Mouse (Mus musculus): ENCODE results near the gene Neurod2. TPM values are rescaled to one million over a fixed set of nuclear protein-coding genes. Genes with fewer than 3 reads are reported as not detected.

Neurod2 gene
- polyA plus RNA-seq, 1 experiment, result not detected

DNA sequence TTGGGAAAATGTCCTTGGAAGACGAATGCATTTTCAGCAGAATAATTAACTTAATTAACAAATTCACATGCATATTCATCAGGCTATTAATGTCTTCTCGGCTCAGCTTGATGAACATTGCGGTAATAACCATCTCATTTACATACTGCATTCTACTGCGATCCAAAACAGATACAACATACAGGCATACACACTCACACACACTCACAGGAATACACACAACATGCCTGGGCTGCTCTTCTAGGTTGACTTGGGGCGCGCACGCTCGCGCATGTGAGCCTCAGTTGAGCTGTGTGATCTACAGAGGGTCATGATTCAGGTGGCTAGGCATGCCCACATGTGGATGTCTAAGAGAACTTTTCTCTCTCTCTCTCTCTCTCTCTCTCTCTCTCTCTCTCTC lies 45.7 kb downstream of the Neurod2 start:
- peaks cover 6% of the 10 kb centered on the region for H3K36me3 ChIP-seq (ENCODE audit: control insufficient read depth, insufficient read depth)
- H3K4me2 ChIP-seq (ENCODE audit: low read depth), result no peak overlapping the region
- no peak overlapping the region for H3K4me3 ChIP-seq
- H3ac ChIP-seq (ENCODE audit: control insufficient read depth, insufficient read length), result no peak overlapping the region
- TF ChIP-seq USF1 (IDR thresholded peaks at IDR 0.05; ENCODE audit: low read depth) (no peak), POLR2AphosphoS2 (IDR thresholded peaks at IDR 0.05; ENCODE audit: insufficient read length, low read depth) (no peak), TCF12 (IDR thresholded peaks at IDR 0.05; ENCODE audit: insufficient read depth, poor library complexity, severe bottlenecking) (no peak), REST (IDR thresholded peaks at IDR 0.05; ENCODE audit: insufficient read depth, insufficient read length) (no peak), E2F4 (IDR thresholded peaks at IDR 0.05; ENCODE audit: insufficient read depth) (no peak), POLR2A (IDR thresholded peaks at IDR 0.05; ENCODE audit: insufficient read length, low read depth) (no peak), MYOD1 (IDR thresholded peaks at IDR 0.05; ENCODE audit: control insufficient read depth in 1 of 3, insufficient read length in 2 of 3, low read depth in 2 of 3) (no peak), CEBPB (IDR thresholded peaks at IDR 0.05; ENCODE audit: insufficient read depth, poor library complexity, severe bottlenecking) (no peak), TCF3 (IDR thresholded peaks at IDR 0.05; ENCODE audit: insufficient read length, low read depth) (no peak), MYOG (IDR thresholded peaks at IDR 0.05; ENCODE audit: control insufficient read depth in 1 of 3, insufficient read depth in 1 of 3, insufficient read length in 2 of 3, low read depth in 2 of 3) (no peak), SRF (IDR thresholded peaks at IDR 0.05; ENCODE audit: control insufficient read depth, insufficient read length, low read depth) (no peak), MAX (IDR thresholded peaks at IDR 0.05; ENCODE audit: low read depth) (no peak)
- H3K79me2 ChIP-seq (ENCODE audit: control insufficient read depth, insufficient read depth), result no peaks in the 10 kb centered on the region
- H3K27me3 ChIP-seq (ENCODE audit: control insufficient read depth, insufficient read depth, insufficient read length), result peaks cover 11% of the 10 kb centered on the region

Other genes starting within 250 kb of the Neurod2 start
- 5.9 TPM for gene Fbxl20, start 179.2 kb downstream of the Neurod2 start, polyA plus RNA-seq (2012; fragmentation: generic; extraction: Trizol)
- 15.9 TPM for gene Med1, start 136.4 kb downstream of the Neurod2 start, polyA plus RNA-seq (2012; fragmentation: generic; extraction: Trizol)
- gene Cdk12, start 126.6 kb downstream of the Neurod2 start, polyA plus RNA-seq (2012; fragmentation: generic; extraction: Trizol), result 7.3 TPM
- not detected for gene Ppp1r1b, start 18.8 kb upstream of the Neurod2 start, polyA plus RNA-seq (2012; fragmentation: generic; extraction: Trizol)
- 25.8 TPM for gene Stard3, start 28.7 kb upstream of the Neurod2 start, polyA plus RNA-seq (2012; fragmentation: generic; extraction: Trizol)
- gene Tcap, start 54.2 kb upstream of the Neurod2 start, polyA plus RNA-seq (2012; fragmentation: generic; extraction: Trizol), result 131 TPM
- 2.2 TPM for gene Pnmt, start 56.8 kb upstream of the Neurod2 start, polyA plus RNA-seq (2012; fragmentation: generic; extraction: Trizol)
- 8.7 TPM for gene Pgap3, start 70.8 kb upstream of the Neurod2 start, polyA plus RNA-seq (2012; fragmentation: generic; extraction: Trizol)
- gene Erbb2, start 82.8 kb upstream of the Neurod2 start, polyA plus RNA-seq (2012; fragmentation: generic; extraction: Trizol), result 33.5 TPM
- gene Mien1, start 109.3 kb upstream of the Neurod2 start, polyA plus RNA-seq (2012; fragmentation: generic; extraction: Trizol), result 112 TPM
- not detected for gene Grb7, start 116.7 kb upstream of the Neurod2 start, polyA plus RNA-seq (2012; fragmentation: generic; extraction: Trizol)
- not detected for gene Ikzf3, start 216.4 kb upstream of the Neurod2 start, polyA plus RNA-seq (2012; fragmentation: generic; extraction: Trizol)
- gene Zpbp2, start 221.4 kb upstream of the Neurod2 start, polyA plus RNA-seq (2012; fragmentation: generic; extraction: Trizol), result not detected